In the genomic region with DNA sequence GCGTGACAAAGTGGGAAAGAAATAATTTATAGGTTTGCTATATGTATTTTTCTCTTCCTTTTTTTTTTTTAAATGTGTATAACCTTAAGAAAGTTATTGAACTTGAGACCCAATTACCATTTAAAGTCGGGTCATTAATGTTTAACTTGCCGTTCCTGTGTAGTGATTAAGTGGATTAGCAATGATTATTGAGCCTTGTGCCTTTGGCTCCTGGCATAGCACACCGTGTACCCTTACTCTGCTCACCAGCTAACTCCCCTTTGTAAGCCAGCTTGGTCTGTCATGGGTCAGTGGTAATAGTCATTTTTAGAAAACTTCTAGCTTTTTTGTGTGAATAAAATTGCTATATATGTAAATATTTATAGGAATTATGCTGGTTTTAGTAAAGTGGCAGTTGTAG, we compare ENCODE assay signal across 15 mouse cellular contexts.
DNase-seq lines count a peak whose midpoint lies in the region.
"Had no signal": no experiment of that assay in that cellular context is flagged by ENCODE, and none has a peak within 500 bp of the region (broad histone marks: within the 10 kb centered on the region; RNA-seq: fewer than 3 reads in every experiment).

No protein-coding gene starts in this region.

- DNase-seq in kidney, adult 8-10 months: peak; percentile 57 to 70
- DNase-seq in kidney, postnatal 4 days: no peak
- DNase-seq in kidney, adult 9 months: peak; percentile 88
- DNase-seq in kidney, postnatal 25 days: peak; percentile 31 to 82
- DNase-seq in testis, postnatal 14 days (ENCODE audit: low spot score): no peak
- DNase-seq in gastrocnemius, postnatal 25 days: no peak
- DNase-seq in cerebellum, adult 9-10 months: no peak
- DNase-seq: adrenal gland, postnatal 10 days; cerebellum, adult 11 months; cerebellum, adult 8-10 months; cerebellum, postnatal 25 days; gastrocnemius, adult 2 months; gastrocnemius, postnatal 36 days; heart, adult 11 months; heart, postnatal 36 days had no signal

Comparison
In these comparisons a context has a peak if more than half of its experiments do, and no peak if none do; other contexts are left out.
1. DNase-seq: peak in kidney, adult 8-10 months (2 of 2), kidney, adult 9 months (single experiment) and kidney, postnatal 25 days (2 of 2); none in kidney, postnatal 4 days (0 of 2), testis, postnatal 14 days (single experiment), gastrocnemius, postnatal 25 days (single experiment) and cerebellum, adult 9-10 months (single experiment).